Comparison of ENCODE assay signal across 9 mouse cellular contexts in the genomic region with DNA sequence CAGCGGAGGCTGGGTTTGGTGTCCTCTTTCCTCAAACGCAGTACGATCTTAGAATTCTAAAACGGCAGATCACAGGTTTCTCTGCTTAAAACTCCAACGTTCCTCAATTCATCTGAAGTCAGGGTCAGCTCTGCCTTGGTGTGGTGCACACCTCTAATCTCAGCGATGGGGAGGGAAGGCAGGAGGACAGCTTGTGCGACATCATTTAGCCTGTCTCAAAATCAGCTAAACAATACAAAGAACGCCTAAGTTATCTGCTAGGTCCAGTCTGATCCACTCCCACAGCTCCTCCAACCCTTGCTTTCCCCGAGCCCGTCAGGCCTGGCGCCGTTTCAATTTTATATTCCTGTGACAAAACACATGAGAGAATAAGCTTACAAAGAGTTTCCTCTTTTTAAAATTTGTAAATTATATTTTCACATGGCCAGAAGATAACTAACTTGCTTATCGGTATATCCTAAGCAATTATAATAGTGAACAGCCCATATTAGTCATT. TPM values are rescaled to one million over a fixed set of nuclear protein-coding genes. Genes with fewer than 3 reads are reported as not detected.
DNase-seq lines count a peak whose midpoint lies in the region; ATAC-seq and TF ChIP-seq lines count a peak whose summit lies in the region.
"Had no signal": no experiment of that assay in that cellular context is flagged by ENCODE, and none has a peak within 500 bp of the region (broad histone marks: within the 10 kb centered on the region; RNA-seq: fewer than 3 reads in every experiment).

No protein-coding gene starts in this region.

- peak overlapping the region; percentile 82 for H3K4me2 ChIP-seq in heart, embryonic 13.5 days
- H3K4me2 ChIP-seq in forebrain, postnatal 0 days (ENCODE audit: low read depth), result peak overlapping the region; percentile 57
- peak overlapping the region; percentile 62 for H3K4me2 ChIP-seq in limb, embryonic 14.5 days (replicated peaks; ENCODE audit: low read depth, low read length, severe bottlenecking)
- H3K4me2 ChIP-seq in neural tube, embryonic 15.5 days, result peak overlapping the region; percentile 60

- DNase-seq in heart, adult 9 months (ENCODE audit: low spot score in 2 of 2), result no peak
- no peak for DNase-seq in forebrain, postnatal 0 days
- DNase-seq in limb, embryonic 14.5 days (ENCODE audit: low spot score), result no peak
- DNase-seq in embryo, embryonic 11 days, result no peak
- DNase-seq in left cerebral cortex, adult 11 months (ENCODE audit: low spot score), result no peak

- TF ChIP-seq CTCF in bone marrow macrophage, adult 2 months (IDR thresholded peaks at IDR 0.05; ENCODE audit: low read depth, low read length), result no peak
- TF ChIP-seq CTCF in forebrain, postnatal 0 days (IDR thresholded peaks at IDR 0.05; ENCODE audit: low read depth), result no peak

- peaks cover 3% of the 10 kb centered on the region for H3K36me3 ChIP-seq in heart, embryonic 13.5 days
- no peaks in the 10 kb centered on the region for H3K36me3 ChIP-seq in forebrain, postnatal 0 days (ENCODE audit: insufficient read depth)
- H3K36me3 ChIP-seq in limb, embryonic 14.5 days (ENCODE audit: control insufficient read depth, insufficient read depth, low read length), result peaks cover 3% of the 10 kb centered on the region
- H3K36me3 ChIP-seq in neural tube, embryonic 15.5 days, result no peaks in the 10 kb centered on the region

- peak overlapping the region; percentile 78 for H3K9ac ChIP-seq in heart, embryonic 13.5 days
- peak overlapping the region; percentile 44 for H3K9ac ChIP-seq in forebrain, postnatal 0 days
- peak overlapping the region; percentile 51 for H3K9ac ChIP-seq in limb, embryonic 14.5 days (ENCODE audit: low read depth, low read length, severe bottlenecking)
- peak overlapping the region; percentile 46 for H3K9ac ChIP-seq in neural tube, embryonic 15.5 days (replicated peaks)

- H3K27me3 ChIP-seq in heart, embryonic 13.5 days (replicated peaks), result no peaks in the 10 kb centered on the region
- H3K27me3 ChIP-seq in forebrain, postnatal 0 days (ENCODE audit: insufficient read depth, low read length), result no peaks in the 10 kb centered on the region
- no peaks in the 10 kb centered on the region for H3K27me3 ChIP-seq in limb, embryonic 14.5 days (ENCODE audit: control insufficient read depth, insufficient read depth, low read length)
- no peaks in the 10 kb centered on the region for H3K27me3 ChIP-seq in neural tube, embryonic 15.5 days (replicated peaks)

- no peak for ATAC-seq in heart, embryonic 13.5 days (ENCODE audit: extremely low read depth, insufficient number of reproducible peaks, low FRiP score, low TSS enrichment)
- peak; percentile 21 for ATAC-seq in forebrain, postnatal 0 days
- no peak for ATAC-seq in limb, embryonic 14.5 days (ENCODE audit: low FRiP score, low read depth)
- peak; percentile 40; the same call in 1 of the 2 replicates for ATAC-seq in neural tube, embryonic 15.5 days (ENCODE audit: low FRiP score)

- no peak for TF ChIP-seq POLR2A in bone marrow macrophage, adult 2 months (IDR thresholded peaks at IDR 0.05; ENCODE audit: borderline replicate concordance, low read depth, low read length)
- no peak for TF ChIP-seq POLR2A in limb, embryonic 14.5 days (IDR thresholded peaks at IDR 0.05; ENCODE audit: borderline replicate concordance, extremely low read depth, insufficient read depth, insufficient read length)

- 22% methylated on average over 13 of the region's 13 CpGs for WGBS in heart, embryonic 13.5 days
- 19% methylated on average over 13 of the region's 13 CpGs for WGBS in forebrain, postnatal 0 days
- WGBS in limb, embryonic 14.5 days, result 21% methylated on average over 13 of the region's 13 CpGs
- WGBS in neural tube, embryonic 15.5 days, result 25% methylated on average over 13 of the region's 13 CpGs

- H3K4me3 ChIP-seq in heart, embryonic 13.5 days, result peak overlapping the region; percentile 57
- H3K4me3 ChIP-seq in bone marrow macrophage, adult 2 months (ENCODE audit: insufficient read depth, low read length), result peak overlapping the region; percentile 43
- H3K4me3 ChIP-seq in forebrain, postnatal 0 days (ENCODE audit: low read depth, low read length), result peak overlapping the region; percentile 39
- H3K4me3 ChIP-seq in limb, embryonic 14.5 days (replicated peaks; ENCODE audit: low read length), result peak overlapping the region; percentile 33
- peak overlapping the region; percentile 40 for H3K4me3 ChIP-seq in neural tube, embryonic 15.5 days (replicated peaks)

- H3K4me1 ChIP-seq in heart, embryonic 13.5 days, result peaks cover 6% of the 10 kb centered on the region
- peaks cover 10% of the 10 kb centered on the region for H3K4me1 ChIP-seq in bone marrow macrophage, adult 2 months (ENCODE audit: control insufficient read depth, insufficient read depth, low read length)
- no peaks in the 10 kb centered on the region for H3K4me1 ChIP-seq in forebrain, postnatal 0 days (ENCODE audit: insufficient read depth)
- H3K4me1 ChIP-seq in limb, embryonic 14.5 days (ENCODE audit: control insufficient read depth, insufficient read depth, low read length), result no peaks in the 10 kb centered on the region
- H3K4me1 ChIP-seq in neural tube, embryonic 15.5 days, result peaks cover 9% of the 10 kb centered on the region

- H3K9me3 ChIP-seq in heart, embryonic 13.5 days, result no peaks in the 10 kb centered on the region
- H3K9me3 ChIP-seq in forebrain, postnatal 0 days (ENCODE audit: low read length), result no peaks in the 10 kb centered on the region
- H3K9me3 ChIP-seq in limb, embryonic 14.5 days (ENCODE audit: control insufficient read depth, low read length), result no peaks in the 10 kb centered on the region
- H3K9me3 ChIP-seq in neural tube, embryonic 15.5 days (replicated peaks), result no peaks in the 10 kb centered on the region

- no peak overlapping the region for H3K27ac ChIP-seq in heart, embryonic 13.5 days (replicated peaks)
- no peak overlapping the region for H3K27ac ChIP-seq in bone marrow macrophage, adult 2 months (ENCODE audit: insufficient read depth, low read depth, low read length)
- H3K27ac ChIP-seq in forebrain, postnatal 0 days (ENCODE audit: low read depth, low read length), result 0 out of 2 replicates have a peak overlapping the region, but pooled peaks have one; percentile 9
- no peak overlapping the region for H3K27ac ChIP-seq in limb, embryonic 14.5 days (replicated peaks; ENCODE audit: low read depth, low read length)
- H3K27ac ChIP-seq in neural tube, embryonic 15.5 days (replicated peaks), result peak overlapping the region; percentile 67

RNA-seq across cellular contexts. Expression of gene 1700125H20Rik, which starts 13.1 kb away (rescaled TPM):
- 0.23 and 0.45 TPM in 2 replicates for polyA plus RNA-seq in heart, embryonic 13.5 days (2015; fragmentation: Nextera tagmentation; extraction: Ambion mirVana)
- not detected in 2 replicates for polyA plus RNA-seq in bone marrow macrophage, adult 2 months (2012; ENCODE audit: insufficient read depth, insufficient read length, missing spikeins)
- total RNA-seq in forebrain, postnatal 0 days (2014; rRNA removed), result 2.8 TPM in 1 of 2 replicates, not detected in the other
- polyA plus RNA-seq in forebrain, postnatal 0 days (2015; fragmentation: Nextera tagmentation; extraction: Ambion mirVana), result 3.4 and 4.6 TPM in 2 replicates
- 0.16 TPM in 1 of 2 replicates, not detected in the other for polyA plus RNA-seq in limb, embryonic 14.5 days (2012; rRNA removed)
- polyA plus RNA-seq in limb, embryonic 14.5 days (2014; fragmentation: Nextera tagmentation; extraction: Ambion mirVana), result 0.30 and 0.77 TPM in 2 replicates
- polyA plus RNA-seq in neural tube, embryonic 15.5 days (2015; fragmentation: Nextera tagmentation; extraction: Ambion mirVana), result 0.47 and 0.93 TPM in 2 replicates
- polyA plus RNA-seq: large intestine, adult 2 months had no signal

RNA-seq across cellular contexts. Expression of gene Usp32, which starts 43.4 kb away (rescaled TPM):
- 3.5 and 3.9 TPM in 2 replicates for polyA plus RNA-seq in heart, embryonic 13.5 days (2015; fragmentation: Nextera tagmentation; extraction: Ambion mirVana)
- polyA plus RNA-seq in bone marrow macrophage, adult 2 months (2012; ENCODE audit: insufficient read depth, insufficient read length, missing spikeins), result 23.2 and 35.1 TPM in 2 replicates
- 42.4 and 44.4 TPM in 2 replicates for total RNA-seq in forebrain, postnatal 0 days (2014; rRNA removed)
- polyA plus RNA-seq in forebrain, postnatal 0 days (2015; fragmentation: Nextera tagmentation; extraction: Ambion mirVana), result 5.4 and 7.6 TPM in 2 replicates
- 9.0 and 10.7 TPM in 2 replicates for polyA plus RNA-seq in limb, embryonic 14.5 days (2012; rRNA removed)
- polyA plus RNA-seq in limb, embryonic 14.5 days (2014; fragmentation: Nextera tagmentation; extraction: Ambion mirVana), result 5.9 and 6.0 TPM in 2 replicates
- polyA plus RNA-seq in neural tube, embryonic 15.5 days (2015; fragmentation: Nextera tagmentation; extraction: Ambion mirVana), result 9.9 and 10.6 TPM in 2 replicates

RNA-seq across cellular contexts. Expression of gene Appbp2, which starts 51.6 kb away (rescaled TPM):
- polyA plus RNA-seq in heart, embryonic 13.5 days (2015; fragmentation: Nextera tagmentation; extraction: Ambion mirVana), result 35.4 and 35.7 TPM in 2 replicates
- 14.9 and 15.5 TPM in 2 replicates for polyA plus RNA-seq in bone marrow macrophage, adult 2 months (2012; ENCODE audit: insufficient read depth, insufficient read length, missing spikeins)
- total RNA-seq in forebrain, postnatal 0 days (2014; rRNA removed), result 50.2 and 67.8 TPM in 2 replicates
- 26.8 and 41.9 TPM in 2 replicates for polyA plus RNA-seq in forebrain, postnatal 0 days (2015; fragmentation: Nextera tagmentation; extraction: Ambion mirVana)
- 30.4 and 33.3 TPM in 2 replicates for polyA plus RNA-seq in limb, embryonic 14.5 days (2012; rRNA removed)
- 48.0 and 51.3 TPM in 2 replicates for polyA plus RNA-seq in limb, embryonic 14.5 days (2014; fragmentation: Nextera tagmentation; extraction: Ambion mirVana)
- polyA plus RNA-seq in neural tube, embryonic 15.5 days (2015; fragmentation: Nextera tagmentation; extraction: Ambion mirVana), result 46.7 and 47.0 TPM in 2 replicates

Comparison
In these comparisons a context has a peak if more than half of its experiments do, and no peak if none do; other contexts are left out.
1. ATAC-seq: peak in forebrain, postnatal 0 days (single experiment) and neural tube, embryonic 15.5 days (single experiment); none in heart, embryonic 13.5 days (single experiment) and limb, embryonic 14.5 days (single experiment).
2. H3K27ac ChIP-seq: peak in forebrain, postnatal 0 days (single experiment) and neural tube, embryonic 15.5 days (single experiment); none in heart, embryonic 13.5 days (single experiment), bone marrow macrophage, adult 2 months (single experiment) and limb, embryonic 14.5 days (single experiment).
3. Peak in every context shown above with its lines, with median percentiles within 50 percentile points of each other: H3K4me2 ChIP-seq, H3K4me3 ChIP-seq and H3K9ac ChIP-seq.